Mouse (Mus musculus): ENCODE results near the gene Arhgef10l. TPM values are rescaled to one million over a fixed set of nuclear protein-coding genes. Genes with fewer than 3 reads are reported as not detected.

Gene Arhgef10l
- polyA plus RNA-seq, 1 experiment = 2.2 TPM

DNA sequence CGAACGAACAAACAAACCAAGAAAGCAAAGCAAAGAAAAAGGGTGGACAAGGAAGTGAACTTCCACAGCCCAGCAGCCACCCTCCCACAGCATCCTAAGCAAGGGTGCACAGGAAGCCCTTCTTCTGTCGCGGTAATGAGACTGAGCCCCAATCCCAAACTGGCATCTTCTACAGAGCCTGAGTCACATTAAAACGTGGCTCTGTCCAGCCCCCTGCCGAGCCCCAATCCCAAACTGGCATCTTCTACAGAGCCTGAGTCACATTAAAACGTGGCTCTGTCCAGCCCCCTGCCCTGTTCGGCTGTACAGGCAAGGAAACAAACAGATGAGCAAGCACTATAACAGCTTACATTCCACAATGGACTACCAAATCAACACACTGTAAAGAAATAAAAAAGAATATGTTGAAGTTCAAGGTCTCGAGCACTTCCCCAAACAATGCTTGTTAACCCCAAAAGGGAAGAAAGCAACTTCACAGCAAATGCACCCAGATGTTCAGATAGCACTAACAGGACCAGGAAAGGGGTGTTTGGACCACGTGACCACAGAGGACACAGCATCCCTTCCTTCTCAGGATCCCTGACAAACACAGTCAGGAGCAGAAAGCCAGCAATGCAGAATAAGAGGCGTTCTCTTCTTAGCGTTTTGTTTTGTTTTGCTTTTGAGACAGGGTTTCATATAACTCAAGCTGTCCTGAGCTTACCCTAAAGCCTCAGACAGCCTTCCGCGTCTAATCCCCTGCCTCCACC, 11.8 kb downstream of the Arhgef10l start:
- Histone ChIP-seq H3K27ac (replicated peaks; ENCODE audit: low read depth, low read length) (no peak overlapping the region), H3K4me1 (ENCODE audit: control insufficient read depth, insufficient read depth, insufficient read length, low read length) (0 out of 2 replicates have a peak, but pooled peaks cover 3% of the 10 kb centered on the region), H3K4me3 (ENCODE audit: insufficient read depth, low read depth, low read length) (no peak overlapping the region)

GRCm38 (mm10) chr4:140649731-140650130, 16.1 kb downstream of the Arhgef10l start:
- no peak overlapping the region for H3K4me3 ChIP-seq (ENCODE audit: insufficient read depth, low read depth, low read length)
- H3K27ac ChIP-seq (replicated peaks; ENCODE audit: low read depth, low read length) = no peak overlapping the region
- no peaks in the 10 kb centered on the region for H3K4me1 ChIP-seq (ENCODE audit: control insufficient read depth, insufficient read depth, insufficient read length, low read length)

GRCm38 (mm10) chr4:140649207-140649591, 16.6 kb downstream of the Arhgef10l start:
- H3K4me3 ChIP-seq (ENCODE audit: insufficient read depth, low read depth, low read length) = peak overlapping the region; percentile 55
- H3K27ac ChIP-seq (replicated peaks; ENCODE audit: low read depth, low read length) = 0 out of 2 replicates have a peak overlapping the region, but pooled peaks have one; percentile 49
- no peaks in the 10 kb centered on the region for H3K4me1 ChIP-seq (ENCODE audit: control insufficient read depth, insufficient read depth, insufficient read length, low read length)

GRCm38 (mm10) chr4:140648443-140649206, 17.2 kb downstream of the Arhgef10l start:
- Histone ChIP-seq H3K4me3 (ENCODE audit: insufficient read depth, low read depth, low read length) (peak overlapping the region; percentile 55), H3K27ac (replicated peaks; ENCODE audit: low read depth, low read length) (0 out of 2 replicates have a peak overlapping the region, but pooled peaks have one; percentile 49), H3K4me1 (ENCODE audit: control insufficient read depth, insufficient read depth, insufficient read length, low read length) (no peaks in the 10 kb centered on the region)

DNA sequence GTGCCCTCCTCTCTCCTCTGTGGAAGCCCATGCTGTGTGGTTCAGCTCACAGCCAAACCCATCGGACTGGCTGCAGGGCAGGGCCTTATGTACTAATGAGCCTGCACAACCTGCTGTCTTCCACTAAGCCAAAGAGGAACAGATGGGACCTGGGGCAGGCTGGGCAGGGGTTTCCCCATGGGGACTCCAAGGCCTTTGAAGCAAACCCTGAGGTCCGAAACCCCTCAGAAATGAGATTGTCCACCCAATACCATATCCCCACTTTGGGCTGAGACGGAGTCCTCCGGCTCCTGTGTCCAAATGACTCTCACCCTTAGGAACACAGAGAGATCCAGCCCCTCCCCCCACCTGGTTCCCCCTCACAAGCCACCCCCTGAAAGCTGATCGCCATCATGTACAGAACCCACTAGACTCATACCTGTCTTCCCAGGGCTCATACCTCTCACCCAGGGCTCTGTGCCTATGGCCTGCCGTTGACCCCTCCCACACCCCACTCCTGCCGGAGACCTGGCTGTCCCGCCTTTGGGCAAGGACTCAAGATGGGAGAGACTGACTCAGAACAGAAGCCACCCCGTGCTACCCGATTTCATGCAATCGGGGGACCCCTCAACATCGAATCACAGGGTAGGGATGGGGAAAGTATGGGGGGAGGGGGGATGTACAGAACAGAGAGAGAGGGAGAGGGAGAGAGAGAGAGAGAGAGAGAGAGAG, 17.9 kb downstream of the Arhgef10l start:
- H3K27ac ChIP-seq (replicated peaks; ENCODE audit: low read depth, low read length) = no peak overlapping the region
- H3K4me3 ChIP-seq (ENCODE audit: insufficient read depth, low read depth, low read length) = peak overlapping the region; percentile 55
- no peaks in the 10 kb centered on the region for H3K4me1 ChIP-seq (ENCODE audit: control insufficient read depth, insufficient read depth, insufficient read length, low read length)

GRCm38 (mm10) chr4:140645638-140646037, 20.2 kb downstream of the Arhgef10l start:
- no peak overlapping the region for H3K4me3 ChIP-seq (ENCODE audit: insufficient read depth, low read depth, low read length)

DNA sequence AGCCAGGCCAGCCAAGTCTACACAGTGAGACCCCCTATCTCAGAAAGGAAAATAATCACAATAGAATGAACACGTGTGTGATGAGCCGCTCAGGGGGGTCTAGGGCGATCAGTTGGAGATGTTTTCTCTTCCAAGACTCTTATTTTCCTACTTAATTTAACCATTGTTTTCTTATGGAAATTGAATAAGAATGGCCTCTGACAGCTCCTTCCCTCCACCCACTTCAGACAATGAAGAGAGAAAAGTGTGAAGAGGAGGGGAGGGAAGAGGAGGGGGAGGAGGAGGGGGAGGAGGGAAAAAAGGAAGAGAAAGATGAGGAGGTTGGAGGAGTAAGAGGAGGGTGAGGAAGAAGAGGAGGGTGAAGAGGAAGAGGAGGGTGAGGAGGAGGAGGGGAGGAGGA, 21.1 kb downstream of the Arhgef10l start:
- Histone ChIP-seq H3K4me1 (ENCODE audit: control insufficient read depth, insufficient read depth, insufficient read length, low read length) (no peaks in the 10 kb centered on the region), H3K27ac (replicated peaks; ENCODE audit: low read depth, low read length) (no peak overlapping the region), H3K4me3 (ENCODE audit: insufficient read depth, low read depth, low read length) (no peak overlapping the region)

More at GRCm38 (mm10) chr4:140645638-140646037, 20.2 kb downstream of the Arhgef10l start:
- Histone ChIP-seq H3K27ac (replicated peaks; ENCODE audit: low read depth, low read length) (no peak overlapping the region), H3K4me1 (ENCODE audit: control insufficient read depth, insufficient read depth, insufficient read length, low read length) (no peaks in the 10 kb centered on the region)

DNA sequence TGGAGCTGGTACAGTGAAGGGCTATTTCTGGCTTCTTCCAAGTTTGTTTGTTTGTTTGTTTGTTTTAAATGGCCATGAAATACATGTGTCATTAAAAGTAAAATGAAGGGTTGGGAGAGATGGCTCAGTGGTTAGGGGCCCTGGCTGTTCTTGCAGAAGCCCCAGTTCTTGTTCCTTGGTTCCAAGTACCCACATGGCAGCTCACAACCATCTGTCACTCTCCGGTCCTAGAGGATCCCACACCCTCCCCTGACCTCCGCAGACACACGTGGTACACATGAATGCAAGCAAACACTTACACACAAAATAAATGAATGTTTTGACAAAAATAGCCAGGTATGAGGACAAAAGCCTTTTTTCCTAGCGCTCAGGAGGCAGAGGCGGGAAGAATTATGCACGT, 21.5 kb downstream of the Arhgef10l start:
- no peak overlapping the region for H3K27ac ChIP-seq (replicated peaks; ENCODE audit: low read depth, low read length)
- no peak overlapping the region for H3K4me3 ChIP-seq (ENCODE audit: insufficient read depth, low read depth, low read length)
- no peaks in the 10 kb centered on the region for H3K4me1 ChIP-seq (ENCODE audit: control insufficient read depth, insufficient read depth, insufficient read length, low read length)

- Histone ChIP-seq H3K4me3 (ENCODE audit: insufficient read depth, low read depth, low read length) (no peak overlapping the region), H3K27ac (replicated peaks; ENCODE audit: low read depth, low read length) (no peak overlapping the region), H3K4me1 (ENCODE audit: control insufficient read depth, insufficient read depth, insufficient read length, low read length) (no peaks in the 10 kb centered on the region)
Measured at GRCm38 (mm10) chr4:140642378-140642777, 23.4 kb downstream of the Arhgef10l start.

DNA sequence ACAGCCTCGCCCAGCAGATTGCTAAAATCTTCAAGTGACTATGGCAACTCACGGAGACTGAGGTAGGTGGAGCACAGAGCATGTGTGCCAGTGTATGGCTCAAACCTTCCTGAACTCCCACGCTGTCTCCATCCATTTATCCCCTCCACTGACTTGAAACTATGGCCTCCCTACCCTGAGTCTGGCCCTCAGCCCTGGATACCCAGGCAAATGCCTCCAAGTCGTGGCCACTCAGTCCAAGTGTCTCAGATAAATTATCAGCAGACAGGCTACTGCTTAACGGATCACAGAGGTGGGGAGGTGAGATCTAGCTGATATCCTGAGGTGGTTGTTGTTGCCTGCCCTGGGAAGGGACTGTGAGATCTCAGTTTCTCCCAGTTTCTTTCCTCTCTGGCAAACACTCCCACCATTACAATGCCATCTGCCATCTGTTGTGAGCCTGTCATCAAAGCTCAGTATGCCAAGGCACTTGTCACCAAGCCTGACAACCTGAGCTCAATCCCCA, 24.3 kb downstream of the Arhgef10l start:
- no peak overlapping the region for H3K4me3 ChIP-seq (ENCODE audit: insufficient read depth, low read depth, low read length)
- H3K4me1 ChIP-seq (ENCODE audit: control insufficient read depth, insufficient read depth, insufficient read length, low read length) = no peaks in the 10 kb centered on the region
- no peak overlapping the region for H3K27ac ChIP-seq (replicated peaks; ENCODE audit: low read depth, low read length)

DNA sequence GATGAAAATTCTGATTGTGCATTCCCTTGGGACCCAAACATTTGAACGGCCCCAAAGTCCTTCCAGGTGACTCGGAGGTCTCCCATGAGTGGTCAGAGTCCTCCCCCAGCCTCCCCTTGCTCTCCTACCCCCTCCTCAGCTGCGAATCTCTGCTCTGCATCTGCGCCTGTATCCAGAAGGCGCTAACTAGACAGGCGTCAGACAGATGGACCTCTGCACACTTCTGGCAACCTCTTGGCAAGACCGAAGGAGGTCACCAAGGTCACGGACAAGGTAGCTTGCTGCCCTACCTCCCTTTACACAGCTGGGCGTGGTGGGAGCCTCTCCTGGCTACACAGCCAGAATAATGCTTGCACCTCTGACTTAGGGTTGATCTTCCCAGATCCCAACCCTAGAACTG, 25.1 kb downstream of the Arhgef10l start:
- Histone ChIP-seq H3K27ac (replicated peaks; ENCODE audit: low read depth, low read length) (no peak overlapping the region), H3K4me1 (ENCODE audit: control insufficient read depth, insufficient read depth, insufficient read length, low read length) (no peaks in the 10 kb centered on the region), H3K4me3 (ENCODE audit: insufficient read depth, low read depth, low read length) (no peak overlapping the region)

GRCm38 (mm10) chr4:140640242-140640523, 25.6 kb downstream of the Arhgef10l start:
- Histone ChIP-seq H3K4me3 (ENCODE audit: insufficient read depth, low read depth, low read length) (no peak overlapping the region), H3K27ac (replicated peaks; ENCODE audit: low read depth, low read length) (no peak overlapping the region), H3K4me1 (ENCODE audit: control insufficient read depth, insufficient read depth, insufficient read length, low read length) (no peaks in the 10 kb centered on the region)

GRCm38 (mm10) chr4:140639431-140640241, 26.2 kb downstream of the Arhgef10l start:
- H3K27ac ChIP-seq (replicated peaks; ENCODE audit: low read depth, low read length) = no peak overlapping the region
- no peaks in the 10 kb centered on the region for H3K4me1 ChIP-seq (ENCODE audit: control insufficient read depth, insufficient read depth, insufficient read length, low read length)
- H3K4me3 ChIP-seq (ENCODE audit: insufficient read depth, low read depth, low read length) = no peak overlapping the region

GRCm38 (mm10) chr4:140638591-140638990, 27.2 kb downstream of the Arhgef10l start:
- Histone ChIP-seq H3K4me3 (ENCODE audit: insufficient read depth, low read depth, low read length) (no peak overlapping the region), H3K27ac (replicated peaks; ENCODE audit: low read depth, low read length) (no peak overlapping the region), H3K4me1 (ENCODE audit: control insufficient read depth, insufficient read depth, insufficient read length, low read length) (no peaks in the 10 kb centered on the region)

All from brown adipose tissue, adult 24 weeks (tissue).